Mouse (Mus musculus): ENCODE data around the gene Camta1.

GRCm38 (mm10) chr4:151057347-151058321 lies 804.0 kb downstream of the Camta1 start, which contains the start of gene Vamp3:
- TF ChIP-seq TAL1 (IDR thresholded peaks at IDR 0.05; ENCODE audit: low read length) = no peak
- TF ChIP-seq GATA1 (IDR thresholded peaks at IDR 0.05; ENCODE audit: low read length) = no peak
